Mouse (Mus musculus) heart, postnatal 0 days (tissue): ENCODE data around the gene Dctpp1. TPM values are rescaled to one million over a fixed set of nuclear protein-coding genes. Genes with fewer than 3 reads are reported as not detected.
A peak's percentile ranks its signal among the peaks of the same experiment; 100 is the strongest.

ENCODE experiments used
- ATAC-seq: fragments of 200-750 bp; cut with Nextera tagmentation; 2 replicates; pipeline ENCODE4 v1.8.0; 2017; ENCODE audit warnings: low read depth, moderate number of reproducible peaks, moderate library complexity; ENCODE audit not compliant: insufficient read depth
- DNase-seq: peaks from one replicate; pipeline ENCODE4 v3.0.0-alpha.2; 2016; ENCODE audit warnings: low spot score
- H3K27ac ChIP-seq: fragments of 300-500 bp; sonication (generic); 2 replicates; pipeline ENCODE4 v1.5.1; 2014; ENCODE audit warnings: low read depth, mild to moderate bottlenecking
- H3K27me3 ChIP-seq: fragments of 300-500 bp; sonication (generic); 2 replicates; pipeline ENCODE4 v1.6.1; 2014; ENCODE audit warnings: low read length, mixed read lengths; ENCODE audit not compliant: control insufficient read depth, insufficient read depth
- H3K36me3 ChIP-seq: fragments of 300-500 bp; sonication (generic); replicated peaks from 2 replicates; pipeline ENCODE4 v1.6.1; 2014; ENCODE audit warnings: low read length, mixed read lengths; ENCODE audit not compliant: control insufficient read depth, insufficient read depth
- H3K4me1 ChIP-seq: fragments of 300-500 bp; sonication (generic); 2 replicates; pipeline ENCODE4 v1.6.1; 2014; ENCODE audit warnings: antibody characterized with exemption; ENCODE audit not compliant: control insufficient read depth, insufficient read depth
- H3K4me2 ChIP-seq: fragments of 300-500 bp; sonication (generic); 2 replicates; pipeline ENCODE4 v1.6.1; 2014; ENCODE audit warnings: low read depth, mild to moderate bottlenecking, low read length, moderate library complexity
- H3K4me3 ChIP-seq: fragments of 300-500 bp; sonication (generic); 2 replicates; pipeline ENCODE4 v1.5.1; 2014; ENCODE audit warnings: low read depth, low read length
- H3K9ac ChIP-seq: fragments of 300-500 bp; sonication (generic); replicated peaks from 2 replicates; pipeline ENCODE4 v1.6.1; 2014; ENCODE audit warnings: low read depth, low read length, mixed read lengths
- H3K9me3 ChIP-seq: fragments of 300-500 bp; sonication (generic); replicated peaks from 2 replicates; pipeline ENCODE4 v1.6.1; 2016; ENCODE audit warnings: low read length; ENCODE audit not compliant: control insufficient read depth
- CTCF ChIP-seq: IDR thresholded peaks from 2 replicates; pipeline ENCODE4 v1.5.1; 2016; ENCODE audit warnings: antibody characterized with exemption, control low read depth, low read depth
- EP300 ChIP-seq: IDR thresholded peaks from 2 replicates; pipeline ENCODE4 v1.6.1; 2016; ENCODE audit warnings: antibody characterized with exemption, low read depth
- WGBS: fragments of 180-500 bp; shearing (Covaris S2); extraction: QIAGEN DNeasy Blood & Tissue Kit; methylation state at CpG from one replicate; pipeline ENCODE4 v1.1.7; 2014; 5-methylcytosine and 5-hydroxymethylcytosine counted together
- polyA plus RNA-seq: library from polyadenylated mRNA; unstranded; fragments of >200 nt; fragmentation: Nextera tagmentation; extraction: Ambion mirVana; gene quantifications from 2 replicates; pipeline ENCODE4 v1.2.1, GENCODE M21; 2015
- total RNA-seq: library from RNA; depleted of rRNA; stranded (reverse); fragments of >200 nt; gene quantifications from 2 replicates; pipeline ENCODE4 v1.2.3, GENCODE M21; 2014; ENCODE audit warnings: low replicate concordance

Gene Dctpp1
- total and polyA plus RNA-seq, 2 experiments from 2014 or later, result 97.1 to 152 TPM

GRCm38 (mm10) chr7:127233368-127233749, 27.1 kb downstream of the Dctpp1 start:
- WGBS, result 0% methylated on average over 27 of the region's 27 CpGs
- H3K4me2 ChIP-seq, result peak overlapping the region; percentile 85
- H3K9me3 ChIP-seq, result no peaks in the 10 kb centered on the region
- peaks cover 9% of the 10 kb centered on the region for H3K4me1 ChIP-seq
- H3K9ac ChIP-seq, result peak overlapping the region; percentile 71
- H3K27me3 ChIP-seq, result no peaks in the 10 kb centered on the region
- peaks cover 36% of the 10 kb centered on the region for H3K36me3 ChIP-seq
- ATAC-seq (peak; percentile 2; the same call in 1 of the 2 replicates), DNase-seq (no peak)
- H3K4me3 ChIP-seq, result peak overlapping the region; percentile 95
- H3K27ac ChIP-seq, result peak overlapping the region; percentile 93
- TF ChIP-seq EP300 (no peak), CTCF (no peak)

GRCm38 (mm10) chr7:127232622-127233367, 27.7 kb downstream of the Dctpp1 start, which contains the start of the genes Zfp553 and Sept1:
Gene Zfp553, plus strand, starts transcription at chr7:127233061.
Gene Sept1, minus strand, starts transcription at chr7:127233130.
- peak; percentile 90 for ATAC-seq
- peak within 1 kb of the TSS; percentile 71 for H3K9ac ChIP-seq
- under 1% methylated on average over 61 of the region's 64 CpGs for WGBS

GRCm38 (mm10) chr7:127231826-127232621, 28.5 kb downstream of the Dctpp1 start:
- WGBS, result 3% methylated on average over 20 of the region's 20 CpGs
- ATAC-seq, result no peak
- Histone ChIP-seq H3K9me3 (no peaks in the 10 kb centered on the region), H3K36me3 (peaks cover 24% of the 10 kb centered on the region), H3K4me2 (peak overlapping the region; percentile 85), H3K4me3 (peak overlapping the region; percentile 95), H3K9ac (peak overlapping the region; percentile 71), H3K4me1 (peaks cover 9% of the 10 kb centered on the region), H3K27me3 (no peaks in the 10 kb centered on the region), H3K27ac (peak overlapping the region; percentile 93)
- TF ChIP-seq CTCF (no peak), EP300 (no peak)
- no peak for DNase-seq

More at GRCm38 (mm10) chr7:127232622-127233367, 27.7 kb downstream of the Dctpp1 start, which contains the start of the genes Zfp553 and Sept1:
- TF ChIP-seq CTCF, result no peak
- TF ChIP-seq EP300, result peak; percentile 80; the same call in 1 of the 2 replicates
- Histone ChIP-seq H3K36me3 (peaks cover 31% of the 10 kb centered on the region), H3K9me3 (no peaks in the 10 kb centered on the region), H3K4me2 (peak within 1 kb of the TSS; percentile 85), H3K27me3 (no peaks in the 10 kb centered on the region), H3K4me1 (peaks cover 9% of the 10 kb centered on the region), H3K27ac (peak within 1 kb of the TSS; percentile 93), H3K4me3 (peak within 1 kb of the TSS; percentile 95)
- peak; percentile 90 for DNase-seq

- Histone ChIP-seq H3K27ac (peak overlapping the region; percentile 93), H3K4me1 (peaks cover 9% of the 10 kb centered on the region), H3K9me3 (no peaks in the 10 kb centered on the region), H3K4me2 (peak overlapping the region; percentile 85), H3K36me3 (peaks cover 18% of the 10 kb centered on the region), H3K4me3 (peak overlapping the region; percentile 95), H3K9ac (peak overlapping the region; percentile 71), H3K27me3 (no peaks in the 10 kb centered on the region)
- DNase-seq (no peak), ATAC-seq (no peak)
- TF ChIP-seq CTCF (no peak), EP300 (no peak)
- 43% methylated on average over 3 of the region's 3 CpGs for WGBS
Measured at GRCm38 (mm10) chr7:127231376-127231775, 29.1 kb downstream of the Dctpp1 start.

GRCm38 (mm10) chr7:127228615-127229303, 31.8 kb downstream of the Dctpp1 start:
- no peak; the same call in 1 of the 2 replicates for ATAC-seq
- no peak overlapping the region for H3K4me3 ChIP-seq
- H3K4me1 ChIP-seq, result peaks cover 3% of the 10 kb centered on the region
- H3K4me2 ChIP-seq, result no peak overlapping the region
- peak; percentile 80 for DNase-seq
- H3K27me3 ChIP-seq, result no peaks in the 10 kb centered on the region
- TF ChIP-seq EP300 (no peak), CTCF (peak; percentile 83)
- 59% methylated on average over 4 of the region's 4 CpGs for WGBS
- H3K36me3 ChIP-seq, result no peaks in the 10 kb centered on the region
- H3K9ac ChIP-seq, result no peak overlapping the region
- no peaks in the 10 kb centered on the region for H3K9me3 ChIP-seq
- no peak overlapping the region for H3K27ac ChIP-seq
